Mouse (Mus musculus) small intestine, adult 2 months (tissue): ENCODE measurements at regions not wholly inside any gene's neighbourhood (a gene's known extent, or its start where the extent isn't known, plus 50 kb on each side); places are given as distances from the start of the nearest gene placed in this dataset.

Experiments used
- CTCF ChIP-seq: fragments of 200-500 bp; IDR thresholded peaks from 2 replicates; pipeline ENCODE4 v1.5.1; 2012; ENCODE audit warnings: low read depth, mild to moderate bottlenecking, control low read depth, inconsistent platforms, low read length, moderate library complexity, mixed read lengths; ENCODE audit not compliant: insufficient replicate concordance, insufficient read length; ENCODE audit errors: extremely low read depth
- POLR2A ChIP-seq: fragments of 200-500 bp; IDR thresholded peaks from 2 replicates; pipeline ENCODE4 v1.6.1; 2012; ENCODE audit warnings: low read depth, mild to moderate bottlenecking, control low read depth, inconsistent platforms, low read length, moderate library complexity

- TF ChIP-seq POLR2A (no peak), CTCF (no peak)
These were observed 124.1 kb upstream of the Hes1 start for GRCm38 (mm10) chr16:29939869-29940707.
